Mouse (Mus musculus) megakaryocyte, embryonic 14.5 days (primary cell): ENCODE data around the gene Olfr228. TPM values are rescaled to one million over a fixed set of nuclear protein-coding genes. Genes with fewer than 3 reads are reported as not detected.
"Not testable (repeated sequence)": the region's sequence is repeated elsewhere in the genome, so short reads cannot be mapped to it uniquely, and the experiment has no call there.

Source experiments
- H3K27me3 ChIP-seq: replicated peaks from 2 replicates; pipeline ENCODE3; 2012; ENCODE audit warnings: inconsistent platforms
- H3K36me3 ChIP-seq: replicated peaks from 2 replicates; pipeline ENCODE3; 2012; ENCODE audit warnings: low read length, inconsistent platforms, mixed read lengths
- H3K4me1 ChIP-seq: 2 replicates; pipeline ENCODE4 v1.6.1; 2012; ENCODE audit warnings: inconsistent platforms
- H3K4me3 ChIP-seq: replicated peaks from 2 replicates; pipeline ENCODE3; 2012; ENCODE audit warnings: moderate library complexity, mild to moderate bottlenecking, inconsistent platforms
- H3K9me3 ChIP-seq: 2 replicates; pipeline ENCODE4 v1.6.1; 2012; ENCODE audit warnings: inconsistent platforms
- FLI1 ChIP-seq: IDR thresholded peaks from 2 replicates; pipeline ENCODE4 v1.6.1; 2012; ENCODE audit warnings: low read length, inconsistent platforms, mixed read lengths
- GATA1 ChIP-seq: IDR thresholded peaks from 3 replicates; pipeline ENCODE4 v1.6.1; 2012; ENCODE audit warnings: mixed read lengths, low read length, inconsistent platforms, borderline replicate concordance
- polyA plus RNA-seq: library from polyadenylated mRNA; stranded (reverse); fragments of >175 nt; gene quantifications from 2 replicates; pipeline ENCODE4 v1.2.3, GENCODE M21; 2012; ENCODE audit warnings: low replicate concordance; ENCODE audit not compliant: insufficient read depth

The Olfr228 gene
- not detected in 2 replicates for polyA plus RNA-seq

- Histone ChIP-seq H3K4me1 (no peaks in the 10 kb centered on the region), H3K36me3 (no peaks in the 10 kb centered on the region), H3K27me3 (no peaks in the 10 kb centered on the region), H3K4me3 (no peak within 1 kb of the TSS), H3K9me3 (no peaks in the 10 kb centered on the region)
- TF ChIP-seq FLI1 = no peak
- TF ChIP-seq GATA1 = no peak
Observed at GRCm38 (mm10) chr2:86487286-86487685, at the start of gene Olfr228. Olfr228 (minus strand) TSS chr2:86487386.

GRCm38 (mm10) chr2:86530991-86531390 lies 43.8 kb upstream of the Olfr228 start:
- TF ChIP-seq GATA1 (no peak), FLI1 (no peak)
- H3K4me1 ChIP-seq = no peaks in the 10 kb centered on the region
- no peak overlapping the region for H3K4me3 ChIP-seq
- no peaks in the 10 kb centered on the region for H3K36me3 ChIP-seq
- no peaks in the 10 kb centered on the region for H3K27me3 ChIP-seq
- H3K9me3 ChIP-seq = peaks cover 10% of the 10 kb centered on the region; the same call in 1 of the 2 replicates

GRCm38 (mm10) chr2:86508161-86508560 lies 21.0 kb upstream of the Olfr228 start, which contains the start of gene Olfr1076:
Olfr1076 (plus strand) TSS chr2:86508461.
- H3K27me3 ChIP-seq = no peaks in the 10 kb centered on the region
- H3K9me3 ChIP-seq = no peaks in the 10 kb centered on the region
- H3K4me1 ChIP-seq = no peaks in the 10 kb centered on the region
- H3K4me3 ChIP-seq = no peak within 1 kb of the TSS
- no peaks in the 10 kb centered on the region for H3K36me3 ChIP-seq
- TF ChIP-seq FLI1 (no peak), GATA1 (no peak)

GRCm38 (mm10) chr2:86464442-86465109 lies 22.6 kb downstream of the Olfr228 start:
- H3K4me3 ChIP-seq = no peak overlapping the region
- TF ChIP-seq FLI1 (no peak), GATA1 (no peak)
- H3K4me1 ChIP-seq = no peaks in the 10 kb centered on the region
- H3K9me3 ChIP-seq = no peaks in the 10 kb centered on the region
- no peaks in the 10 kb centered on the region for H3K36me3 ChIP-seq
- no peaks in the 10 kb centered on the region for H3K27me3 ChIP-seq

- no peaks in the 10 kb centered on the region for H3K27me3 ChIP-seq
- TF ChIP-seq FLI1 (no peak), GATA1 (no peak)
- no peaks in the 10 kb centered on the region for H3K4me1 ChIP-seq
- no peak overlapping the region for H3K4me3 ChIP-seq
- H3K36me3 ChIP-seq = no peaks in the 10 kb centered on the region
- H3K9me3 ChIP-seq = no peaks in the 10 kb centered on the region
Observed at GRCm38 (mm10) chr2:86460434-86460833, 26.8 kb downstream of the Olfr228 start.

- H3K9me3 ChIP-seq = no peaks in the 10 kb centered on the region
- no peaks in the 10 kb centered on the region for H3K27me3 ChIP-seq
- no peaks in the 10 kb centered on the region for H3K4me1 ChIP-seq
- H3K4me3 ChIP-seq = no peak within 1 kb of the TSS
- TF ChIP-seq FLI1 (no peak), GATA1 (no peak)
- H3K36me3 ChIP-seq = no peaks in the 10 kb centered on the region
Observed at GRCm38 (mm10) chr2:86456169-86456568, 31.0 kb downstream of the Olfr228 start, which contains the start of gene Olfr1066. Olfr1066 (minus strand) TSS chr2:86456269.

GRCm38 (mm10) chr2:86450491-86450890 lies 36.7 kb downstream of the Olfr228 start, which contains the start of gene Olfr1065:
Olfr1065 (minus strand) TSS chr2:86450591.
- not testable (repeated sequence) for H3K36me3 ChIP-seq, H3K9me3 ChIP-seq, H3K4me1 ChIP-seq, H3K27me3 ChIP-seq, H3K4me3 ChIP-seq

- not testable (repeated sequence) for H3K4me1 ChIP-seq, H3K27me3 ChIP-seq, H3K4me3 ChIP-seq, H3K36me3 ChIP-seq, H3K9me3 ChIP-seq
Observed at GRCm38 (mm10) chr2:86442101-86442500, 45.1 kb downstream of the Olfr228 start.

Other genes starting within 250 kb of the Olfr228 start
- gene Olfr1048, start 247.1 kb downstream of the Olfr228 start, polyA plus RNA-seq = not detected in 2 replicates
- gene Olfr1049, start 229.1 kb downstream of the Olfr228 start, polyA plus RNA-seq = not detected in 2 replicates
- gene Olfr1051, start 208.3 kb downstream of the Olfr228 start, polyA plus RNA-seq = not detected in 2 replicates
- not detected in 2 replicates for gene Olfr1052, start 194.9 kb downstream of the Olfr228 start, polyA plus RNA-seq
- gene Olfr1053, start 172.1 kb downstream of the Olfr228 start, polyA plus RNA-seq = not detected in 2 replicates
- not detected in 2 replicates for gene Olfr1054, start 152.0 kb downstream of the Olfr228 start, polyA plus RNA-seq
- not detected in 2 replicates for gene Olfr1055, start 137.1 kb downstream of the Olfr228 start, polyA plus RNA-seq
- gene Olfr1056, start 124.9 kb downstream of the Olfr228 start, polyA plus RNA-seq = not detected in 2 replicates
- gene Olfr1057, start 109.0 kb downstream of the Olfr228 start, polyA plus RNA-seq = not detected in 2 replicates
- gene Olfr1058, start 98.8 kb downstream of the Olfr228 start, polyA plus RNA-seq = not detected in 2 replicates
- not detected in 2 replicates for gene Olfr1061, start 73.3 kb downstream of the Olfr228 start, polyA plus RNA-seq
- gene Olfr1062, start 60.6 kb downstream of the Olfr228 start, polyA plus RNA-seq = not detected in 2 replicates
- not detected in 2 replicates for gene Olfr1065, start 36.8 kb downstream of the Olfr228 start, polyA plus RNA-seq
- gene Olfr1066, start 31.1 kb downstream of the Olfr228 start, polyA plus RNA-seq = not detected in 2 replicates
- gene Olfr1076, start 21.1 kb upstream of the Olfr228 start, polyA plus RNA-seq = not detected in 2 replicates
- not detected in 2 replicates for gene Olfr1079, start 55.1 kb upstream of the Olfr228 start, polyA plus RNA-seq
- gene Olfr1080, start 70.8 kb upstream of the Olfr228 start, polyA plus RNA-seq = not detected in 2 replicates
- not detected in 2 replicates for gene Olfr1082, start 111.6 kb upstream of the Olfr228 start, polyA plus RNA-seq
- gene Olfr1084, start 152.3 kb upstream of the Olfr228 start, polyA plus RNA-seq = not detected in 2 replicates
- gene Olfr1085, start 174.6 kb upstream of the Olfr228 start, polyA plus RNA-seq = not detected in 2 replicates
- not detected in 2 replicates for gene Olfr1086, start 192.7 kb upstream of the Olfr228 start, polyA plus RNA-seq
- gene Olfr1087, start 211.0 kb upstream of the Olfr228 start, polyA plus RNA-seq = not detected in 2 replicates
- gene Olfr1089, start 246.3 kb upstream of the Olfr228 start, polyA plus RNA-seq = not detected in 2 replicates